Mouse (Mus musculus) midbrain, embryonic 14.5 days (tissue): ENCODE data around the gene Syt8. TPM values are rescaled to one million over a fixed set of nuclear protein-coding genes. Genes with fewer than 3 reads are reported as not detected.

Experiments used
- ATAC-seq: fragments of 200-750 bp; cut with Nextera tagmentation; 2 replicates; pipeline ENCODE4 v1.8.0; 2017; ENCODE audit warnings: moderate number of reproducible peaks, moderate library complexity; ENCODE audit not compliant: low FRiP score, low TSS enrichment
- DNase-seq: peaks from one replicate; pipeline ENCODE4 v3.0.0-alpha.2; 2015
- H3K27ac ChIP-seq: fragments of 300-500 bp; sonication (generic); replicated peaks from 2 replicates; pipeline ENCODE4 v1.5.1; 2014; ENCODE audit warnings: mild to moderate bottlenecking, low read depth, low read length, moderate library complexity
- H3K27me3 ChIP-seq: fragments of 300-500 bp; sonication (generic); 2 replicates; pipeline ENCODE4 v1.6.1; 2014; ENCODE audit warnings: low read length, control low read depth, mixed read lengths; ENCODE audit not compliant: control insufficient read depth, insufficient read depth
- H3K36me3 ChIP-seq: fragments of 300-500 bp; sonication (generic); 2 replicates; pipeline ENCODE4 v1.6.1; 2014; ENCODE audit warnings: low read length, control low read depth; ENCODE audit not compliant: control insufficient read depth, insufficient read depth
- H3K4me1 ChIP-seq: fragments of 300-500 bp; sonication (generic); 2 replicates; pipeline ENCODE4 v1.6.1; 2014; ENCODE audit warnings: mild to moderate bottlenecking, antibody characterized with exemption, low read length, control low read depth; ENCODE audit not compliant: control insufficient read depth, insufficient read depth
- H3K4me2 ChIP-seq: fragments of 300-500 bp; sonication (generic); 2 replicates; pipeline ENCODE4 v1.6.1; 2014; ENCODE audit warnings: mild to moderate bottlenecking, low read length, moderate library complexity
- H3K4me3 ChIP-seq: fragments of 300-500 bp; sonication (generic); replicated peaks from 2 replicates; pipeline ENCODE4 v1.5.1; 2014; ENCODE audit warnings: low read depth, low read length
- H3K9ac ChIP-seq: fragments of 300-500 bp; sonication (generic); replicated peaks from 2 replicates; pipeline ENCODE4 v1.6.1; 2014; ENCODE audit warnings: mild to moderate bottlenecking, low read length, moderate library complexity
- H3K9me3 ChIP-seq: fragments of 300-500 bp; sonication (generic); 2 replicates; pipeline ENCODE4 v1.6.1; 2016; ENCODE audit warnings: low read length, control low read depth, mixed read lengths; ENCODE audit not compliant: control insufficient read depth
- WGBS: fragments of 180-500 bp; shearing (Covaris S2); extraction: QIAGEN DNeasy Blood & Tissue Kit; methylation state at CpG from one replicate; pipeline ENCODE4 v1.1.7; 2014; 5-methylcytosine and 5-hydroxymethylcytosine counted together
- polyA plus RNA-seq: library from polyadenylated mRNA; unstranded; fragments of >200 nt; fragmentation: Nextera tagmentation; extraction: Ambion mirVana; gene quantifications from 2 replicates; pipeline ENCODE4 v1.2.1, GENCODE M21; 2014

Syt8 gene
- polyA plus RNA-seq, 1 experiment from 2014 or later: not detected

- Histone ChIP-seq H3K36me3 (no peaks in the 10 kb centered on the region), H3K9ac (no peak overlapping the region), H3K27me3 (no peaks in the 10 kb centered on the region), H3K27ac (no peak overlapping the region), H3K4me1 (peaks cover 6% of the 10 kb centered on the region), H3K4me2 (no peak overlapping the region), H3K9me3 (no peaks in the 10 kb centered on the region), H3K4me3 (no peak overlapping the region)
- DNase-seq (no peak), ATAC-seq (no peak)
- WGBS: 62% methylated on average over 4 of the region's 4 CpGs
Measured at GRCm38 (mm10) chr7:142391609-142392008, 43.0 kb upstream of the Syt8 start.

- H3K27me3 ChIP-seq: no peaks in the 10 kb centered on the region
- DNase-seq (no peak), ATAC-seq (no peak)
- H3K4me3 ChIP-seq: no peak overlapping the region
- H3K27ac ChIP-seq: no peak overlapping the region
- 25% methylated on average over 4 of the region's 4 CpGs for WGBS
- no peaks in the 10 kb centered on the region for H3K9me3 ChIP-seq
- no peak overlapping the region for H3K4me2 ChIP-seq
- H3K4me1 ChIP-seq: no peaks in the 10 kb centered on the region
- no peak overlapping the region for H3K9ac ChIP-seq
- no peaks in the 10 kb centered on the region for H3K36me3 ChIP-seq
Measured at GRCm38 (mm10) chr7:142393191-142393590, 41.5 kb upstream of the Syt8 start.

GRCm38 (mm10) chr7:142394261-142395190, 40.1 kb upstream of the Syt8 start:
- ATAC-seq: no peak
- Histone ChIP-seq H3K27ac (no peak overlapping the region), H3K27me3 (no peaks in the 10 kb centered on the region), H3K9me3 (no peaks in the 10 kb centered on the region), H3K4me3 (no peak overlapping the region), H3K9ac (no peak overlapping the region), H3K36me3 (no peaks in the 10 kb centered on the region), H3K4me1 (no peaks in the 10 kb centered on the region), H3K4me2 (no peak overlapping the region)
- no peak for DNase-seq
- WGBS: 59% methylated on average over 6 of the region's 6 CpGs

GRCm38 (mm10) chr7:142395472-142395871, 39.2 kb upstream of the Syt8 start:
- ATAC-seq: no peak

GRCm38 (mm10) chr7:142396611-142397010, 38.0 kb upstream of the Syt8 start:
- H3K4me2 ChIP-seq: no peak overlapping the region

More at GRCm38 (mm10) chr7:142395472-142395871, 39.2 kb upstream of the Syt8 start:
- Histone ChIP-seq H3K27ac (no peak overlapping the region), H3K9me3 (no peaks in the 10 kb centered on the region), H3K36me3 (no peaks in the 10 kb centered on the region), H3K4me3 (no peak overlapping the region), H3K4me1 (no peaks in the 10 kb centered on the region), H3K4me2 (no peak overlapping the region), H3K9ac (no peak overlapping the region), H3K27me3 (no peaks in the 10 kb centered on the region)
- no peak for DNase-seq
- WGBS: 91% methylated on average over 4 of the region's 4 CpGs

GRCm38 (mm10) chr7:142398052-142398451, 36.6 kb upstream of the Syt8 start:
- Histone ChIP-seq H3K27ac (no peak overlapping the region), H3K4me3 (no peak overlapping the region), H3K9me3 (no peaks in the 10 kb centered on the region), H3K27me3 (no peaks in the 10 kb centered on the region), H3K9ac (no peak overlapping the region), H3K4me2 (no peak overlapping the region), H3K36me3 (no peaks in the 10 kb centered on the region), H3K4me1 (no peaks in the 10 kb centered on the region)
- ATAC-seq: no peak
- DNase-seq: no peak
- WGBS: 70% methylated on average over 2 of the region's 2 CpGs

More at GRCm38 (mm10) chr7:142396611-142397010, 38.0 kb upstream of the Syt8 start:
- Histone ChIP-seq H3K36me3 (no peaks in the 10 kb centered on the region), H3K9ac (no peak overlapping the region), H3K9me3 (no peaks in the 10 kb centered on the region), H3K27me3 (no peaks in the 10 kb centered on the region), H3K4me1 (no peaks in the 10 kb centered on the region), H3K4me3 (no peak overlapping the region), H3K27ac (no peak overlapping the region)
- 93% methylated on average over 1 of the region's 1 CpGs for WGBS
- ATAC-seq (no peak), DNase-seq (no peak)

- WGBS: 92% methylated on average over 1 of the region's 1 CpGs
- H3K27ac ChIP-seq: no peak overlapping the region
- DNase-seq: no peak
Measured at GRCm38 (mm10) chr7:142399250-142399649, 35.4 kb upstream of the Syt8 start.

GRCm38 (mm10) chr7:142400112-142400749, 34.4 kb upstream of the Syt8 start:
- DNase-seq (no peak), ATAC-seq (no peak)
- no peaks in the 10 kb centered on the region for H3K4me1 ChIP-seq
- no peaks in the 10 kb centered on the region for H3K9me3 ChIP-seq
- no peaks in the 10 kb centered on the region for H3K27me3 ChIP-seq
- H3K4me3 ChIP-seq: no peak overlapping the region
- H3K27ac ChIP-seq: no peak overlapping the region
- no peak overlapping the region for H3K4me2 ChIP-seq
- 55% methylated on average over 7 of the region's 7 CpGs for WGBS
- H3K36me3 ChIP-seq: no peaks in the 10 kb centered on the region
- no peak overlapping the region for H3K9ac ChIP-seq

More at GRCm38 (mm10) chr7:142399250-142399649, 35.4 kb upstream of the Syt8 start:
- Histone ChIP-seq H3K27me3 (no peaks in the 10 kb centered on the region), H3K9me3 (no peaks in the 10 kb centered on the region), H3K4me3 (no peak overlapping the region), H3K36me3 (no peaks in the 10 kb centered on the region), H3K9ac (no peak overlapping the region), H3K4me1 (no peaks in the 10 kb centered on the region), H3K4me2 (no peak overlapping the region)
- no peak for ATAC-seq
